8 mouse cellular contexts compared by ENCODE assay signal in genomic region chr2:154436458-154437190, GRCm38 (mm10). TPM values are rescaled to one million over a fixed set of nuclear protein-coding genes. Genes with fewer than 3 reads are reported as not detected.
DNase-seq lines count a peak whose midpoint lies in the region; ATAC-seq and TF ChIP-seq lines count a peak whose summit lies in the region.

Cbfa2t2 (plus strand) TSS chr2:154436481.

- H3K27me3 ChIP-seq in intestine, embryonic 16.5 days (replicated peaks; ENCODE audit: control insufficient read depth, insufficient read depth, low read length), result no peaks in the 10 kb centered on the region
- no peaks in the 10 kb centered on the region for H3K27me3 ChIP-seq in limb, embryonic 15.5 days
- no peaks in the 10 kb centered on the region for H3K27me3 ChIP-seq in midbrain, postnatal 0 days (ENCODE audit: insufficient read depth, low read length)

- TF ChIP-seq CTCF in cortical plate, adult 2 months (IDR thresholded peaks at IDR 0.05; ENCODE audit: extremely low read depth, insufficient read depth, low read length), result no peak
- TF ChIP-seq CTCF in midbrain, postnatal 0 days (IDR thresholded peaks at IDR 0.05), result no peak

- peak within 1 kb of the TSS; percentile 100 for H3K9ac ChIP-seq in intestine, embryonic 16.5 days (ENCODE audit: low read depth, low read length)
- H3K9ac ChIP-seq in limb, embryonic 15.5 days, result peak within 1 kb of the TSS; percentile 98
- H3K9ac ChIP-seq in midbrain, postnatal 0 days (replicated peaks; ENCODE audit: low read length, poor library complexity, severe bottlenecking), result peak within 1 kb of the TSS; percentile 93

- intact Hi-C loops in gastrocnemius, postnatal 36 days (cut with DNase I), result loop anchor here (5.0 kb wide), 1 partner anchor 71 kb away; no protein-coding TSS in a partner anchor

- H3K4me2 ChIP-seq in intestine, embryonic 16.5 days (ENCODE audit: low read depth, low read length), result peak within 1 kb of the TSS; percentile 53
- peak within 1 kb of the TSS; percentile 47 for H3K4me2 ChIP-seq in limb, embryonic 15.5 days
- H3K4me2 ChIP-seq in midbrain, postnatal 0 days (ENCODE audit: low read depth, low read length, poor library complexity, severe bottlenecking), result peak within 1 kb of the TSS; percentile 61

- ATAC-seq in intestine, embryonic 16.5 days, result peak; percentile 68
- ATAC-seq in limb, embryonic 15.5 days (ENCODE audit: insufficient number of reproducible peaks, low FRiP score, low TSS enrichment, low read depth), result peak; percentile 56
- peak; percentile 72 for ATAC-seq in midbrain, postnatal 0 days (ENCODE audit: low FRiP score)

- peak within 1 kb of the TSS; percentile 89 for H3K4me3 ChIP-seq in cortical plate, adult 2 months (ENCODE audit: insufficient read depth, low read length)
- peak within 1 kb of the TSS; percentile 98 for H3K4me3 ChIP-seq in intestine, embryonic 16.5 days (ENCODE audit: low read length)
- peak within 1 kb of the TSS; percentile 98 for H3K4me3 ChIP-seq in limb, embryonic 15.5 days
- peak within 1 kb of the TSS; percentile 89 for H3K4me3 ChIP-seq in midbrain, postnatal 0 days (ENCODE audit: low read depth, low read length)

- TF ChIP-seq POLR2A in cortical plate, adult 2 months (IDR thresholded peaks at IDR 0.05; ENCODE audit: extremely low read depth, insufficient read depth, low read length), result no peak

- H3K9me3 ChIP-seq in intestine, embryonic 16.5 days (ENCODE audit: control insufficient read depth, low read length), result no peaks in the 10 kb centered on the region
- no peaks in the 10 kb centered on the region for H3K9me3 ChIP-seq in limb, embryonic 15.5 days
- no peaks in the 10 kb centered on the region for H3K9me3 ChIP-seq in midbrain, postnatal 0 days (ENCODE audit: low read length)

- H3K36me3 ChIP-seq in intestine, embryonic 16.5 days (ENCODE audit: control insufficient read depth, insufficient read depth, low read length), result no peaks in the 10 kb centered on the region
- H3K36me3 ChIP-seq in limb, embryonic 15.5 days, result no peaks in the 10 kb centered on the region
- no peaks in the 10 kb centered on the region for H3K36me3 ChIP-seq in midbrain, postnatal 0 days (ENCODE audit: insufficient read depth, low read length)

- peak within 1 kb of the TSS; percentile 83 for H3K27ac ChIP-seq in cortical plate, adult 2 months (ENCODE audit: insufficient read depth, low read length)
- peak within 1 kb of the TSS; percentile 95 for H3K27ac ChIP-seq in intestine, embryonic 16.5 days (ENCODE audit: low read length)
- H3K27ac ChIP-seq in limb, embryonic 15.5 days, result peak within 1 kb of the TSS; percentile 96
- H3K27ac ChIP-seq in midbrain, postnatal 0 days (ENCODE audit: low read depth, low read length), result peak within 1 kb of the TSS; percentile 87

- H3K4me1 ChIP-seq in cortical plate, adult 2 months (ENCODE audit: control insufficient read depth, insufficient read depth, low read length), result no peaks in the 10 kb centered on the region; the same call in 1 of the 2 replicates
- H3K4me1 ChIP-seq in intestine, embryonic 16.5 days (ENCODE audit: control insufficient read depth, insufficient read depth, low read length), result peaks cover 12% of the 10 kb centered on the region
- peaks cover 20% of the 10 kb centered on the region for H3K4me1 ChIP-seq in limb, embryonic 15.5 days
- H3K4me1 ChIP-seq in midbrain, postnatal 0 days (ENCODE audit: insufficient read depth, low read length), result peaks cover 4% of the 10 kb centered on the region; the same call in 1 of the 2 replicates

- WGBS in intestine, embryonic 16.5 days, result under 1% methylated on average over 50 of the region's 70 CpGs
- WGBS in limb, embryonic 15.5 days, result under 1% methylated on average over 66 of the region's 70 CpGs
- WGBS in midbrain, postnatal 0 days, result under 1% methylated on average over 34 of the region's 70 CpGs

- peak; percentile 40 for DNase-seq in right cerebral cortex, postnatal 14 days
- no peak for DNase-seq in right cerebral cortex, postnatal 25 days
- DNase-seq in gastrocnemius, postnatal 36 days, result peak; percentile 31 to 71
- DNase-seq in midbrain, postnatal 0 days (ENCODE audit: low spot score), result peak; percentile 24
- DNase-seq in urinary bladder, postnatal 25 days (ENCODE audit: low spot score), result peak; percentile 49

RNA-seq across cellular contexts. Expression of gene Cbfa2t2, which starts in this region (rescaled TPM):
- polyA plus RNA-seq in cortical plate, adult 2 months (2012; rRNA removed), result 30.4 and 32.9 TPM in 2 replicates
- 10 to 100 TPM; 12.2 to 16.3 TPM for total RNA-seq in gastrocnemius, postnatal 36 days (2021)
- 21.9 and 23.0 TPM in 2 replicates for polyA plus RNA-seq in intestine, embryonic 16.5 days (2015; fragmentation: Nextera tagmentation; extraction: Ambion mirVana)
- polyA plus RNA-seq in limb, embryonic 15.5 days (2015; fragmentation: Nextera tagmentation; extraction: Ambion mirVana), result 37.7 and 41.3 TPM in 2 replicates
- 53.2 and 57.8 TPM in 2 replicates for total RNA-seq in midbrain, postnatal 0 days (2014; rRNA removed)
- 30.0 and 31.3 TPM in 2 replicates for polyA plus RNA-seq in midbrain, postnatal 0 days (2015; fragmentation: Nextera tagmentation; extraction: Ambion mirVana)
